Mouse (Mus musculus) kidney, postnatal 14 days (tissue): Measurements from ENCODE around the gene Colgalt2.
"Not testable (repeated sequence)": the region's sequence is repeated elsewhere in the genome, so short reads cannot be mapped to it uniquely, and the experiment has no call there.

Experiments used
- DNase-seq: peaks from one replicate; pipeline ENCODE4 v3.0.0; 2022; ENCODE audit warnings: mixed read lengths

Gene Colgalt2

GRCm38 (mm10) chr1:152417602-152418001 lies 18.0 kb downstream of the Colgalt2 start:
- DNase-seq, result peak; percentile 45

GRCm38 (mm10) chr1:152422295-152422694 lies 22.7 kb downstream of the Colgalt2 start:
- DNase-seq, result no peak

GRCm38 (mm10) chr1:152423052-152423451 lies 23.4 kb downstream of the Colgalt2 start:
- no peak for DNase-seq

GRCm38 (mm10) chr1:152427912-152428581 lies 28.4 kb downstream of the Colgalt2 start:
- no peak for DNase-seq

DNA sequence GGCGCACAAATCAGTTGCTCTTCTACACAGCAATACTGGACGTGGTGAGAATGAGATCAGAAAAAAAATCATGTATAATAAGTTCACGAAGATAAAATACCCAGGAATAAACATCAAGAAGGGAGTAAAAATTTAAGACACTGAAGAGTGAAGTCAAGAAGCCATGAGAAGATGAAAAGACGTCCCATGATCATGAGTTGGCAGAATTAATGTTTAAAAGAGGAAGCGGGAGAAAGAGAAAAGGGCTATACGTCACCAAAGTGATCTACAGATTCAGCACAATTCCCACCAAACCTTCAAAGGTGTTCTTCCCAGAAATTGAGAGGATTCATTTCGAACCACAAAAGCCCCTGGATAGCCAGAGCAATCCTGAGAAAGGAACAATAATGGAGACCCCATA lies 30.2 kb downstream of the Colgalt2 start:
- DNase-seq, result no peak

GRCm38 (mm10) chr1:152434166-152434565 lies 34.5 kb downstream of the Colgalt2 start:
- DNase-seq, result peak; percentile 37

- DNase-seq, result not testable (repeated sequence)
These were observed 37.9 kb downstream of the Colgalt2 start for GRCm38 (mm10) chr1:152437518-152437917.

GRCm38 (mm10) chr1:152439408-152439807 lies 39.8 kb downstream of the Colgalt2 start:
- DNase-seq, result no peak

DNA sequence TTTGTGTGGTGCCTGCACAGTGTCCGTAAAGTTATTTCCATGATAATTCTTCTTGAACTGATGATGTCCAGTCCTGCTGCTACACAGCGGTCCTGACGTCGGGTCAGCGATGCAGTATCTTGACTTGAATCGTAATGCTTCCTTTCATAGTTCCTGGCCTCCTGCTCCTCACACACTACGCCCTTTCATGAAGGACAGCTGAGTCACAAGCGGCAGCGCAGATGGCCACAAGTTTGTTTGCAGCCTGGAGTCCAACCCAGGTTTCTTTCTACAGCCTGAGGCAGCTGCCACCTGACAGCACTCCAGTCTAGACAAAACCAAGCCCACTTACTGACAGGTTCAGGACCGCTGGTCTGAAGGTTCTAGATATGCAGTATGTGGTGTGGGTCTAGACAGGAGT lies 40.2 kb downstream of the Colgalt2 start:
- no peak for DNase-seq

DNA sequence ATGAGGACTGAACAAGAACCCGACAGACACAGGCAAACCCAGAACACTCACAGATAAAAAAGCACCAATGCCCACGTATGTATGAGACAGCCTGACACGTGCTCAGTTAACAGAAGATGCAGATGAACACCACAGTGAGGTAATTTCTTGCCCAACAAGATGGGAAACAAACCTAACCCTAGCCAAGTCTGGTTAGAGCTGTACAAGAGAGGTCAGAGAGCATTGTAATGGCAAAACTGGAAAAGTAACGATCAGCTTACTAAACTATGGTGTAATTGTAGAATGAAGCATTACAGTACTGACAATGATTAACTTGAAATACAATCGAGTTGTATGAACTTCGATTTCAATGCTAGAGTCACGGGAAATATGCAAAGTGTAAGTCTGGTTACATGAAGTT lies 45.0 kb downstream of the Colgalt2 start:
- no peak for DNase-seq

DNA sequence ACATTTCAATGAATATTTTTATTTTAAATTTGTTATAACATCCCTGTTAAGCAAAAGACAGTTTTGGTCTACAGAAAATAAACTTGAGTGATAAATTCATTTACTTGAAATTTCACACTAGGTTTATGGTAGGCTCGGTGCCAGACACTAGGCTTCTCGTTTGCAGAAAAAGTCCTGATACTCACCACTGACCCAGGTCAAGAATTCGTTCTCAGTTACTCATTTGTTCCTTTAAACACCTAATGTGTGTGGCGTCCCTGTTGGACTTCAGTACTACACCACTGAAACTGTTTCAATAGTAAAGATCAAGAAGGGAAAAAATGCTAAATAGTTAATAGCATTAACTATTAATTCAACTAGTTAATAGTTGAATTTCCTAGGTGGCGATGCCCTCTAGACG lies 46.3 kb downstream of the Colgalt2 start:
- DNase-seq, result peak; percentile 60

GRCm38 (mm10) chr1:152454536-152454935 lies 54.9 kb downstream of the Colgalt2 start:
- DNase-seq, result no peak

DNA sequence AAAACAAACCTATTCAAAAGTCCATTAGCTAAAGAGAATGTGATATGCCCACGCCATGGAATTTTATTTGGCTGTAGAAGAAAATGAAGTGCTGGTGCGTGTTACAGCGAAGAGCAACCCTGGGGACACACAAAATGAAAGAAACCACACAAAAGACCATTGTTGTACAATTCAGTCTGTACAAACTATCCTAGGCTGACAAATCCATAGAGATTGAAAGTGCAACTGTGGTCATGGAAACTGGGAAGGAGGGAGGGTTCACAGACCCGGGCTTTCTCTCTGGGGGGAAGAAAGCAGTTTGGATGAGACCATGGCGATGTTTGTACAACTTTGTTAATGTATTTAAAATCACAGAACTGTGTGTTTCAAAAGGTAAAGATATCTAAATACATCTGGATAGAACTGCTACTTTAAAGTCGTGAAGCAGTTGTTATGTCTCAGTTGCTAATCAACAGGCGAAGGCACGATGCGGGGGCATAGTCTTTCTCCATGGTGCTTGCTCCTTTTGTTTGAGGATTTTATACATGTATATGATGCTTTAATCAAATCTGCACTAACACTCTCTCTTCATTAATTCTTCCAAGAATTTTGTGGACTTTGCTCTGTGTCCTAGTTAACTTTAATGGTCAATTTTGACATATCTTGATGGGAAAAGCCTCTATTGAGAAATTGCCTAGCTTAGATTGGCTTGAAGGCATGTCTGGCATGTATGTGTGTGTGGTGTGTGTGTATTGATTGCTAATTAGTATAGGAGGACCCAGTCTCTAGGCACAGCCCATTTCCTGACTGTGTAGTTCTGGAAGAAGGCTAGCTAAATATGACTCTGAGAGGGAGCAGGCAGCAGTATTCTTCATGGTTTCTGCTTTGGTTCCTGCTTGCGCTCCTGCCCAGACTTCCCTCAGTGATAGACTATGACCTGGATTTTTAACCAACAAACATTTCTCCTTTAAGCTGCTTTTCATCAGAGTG lies 55.9 kb downstream of the Colgalt2 start:
- DNase-seq, result no peak

GRCm38 (mm10) chr1:152456266-152456665 lies 56.6 kb downstream of the Colgalt2 start:
- DNase-seq, result no peak

DNA sequence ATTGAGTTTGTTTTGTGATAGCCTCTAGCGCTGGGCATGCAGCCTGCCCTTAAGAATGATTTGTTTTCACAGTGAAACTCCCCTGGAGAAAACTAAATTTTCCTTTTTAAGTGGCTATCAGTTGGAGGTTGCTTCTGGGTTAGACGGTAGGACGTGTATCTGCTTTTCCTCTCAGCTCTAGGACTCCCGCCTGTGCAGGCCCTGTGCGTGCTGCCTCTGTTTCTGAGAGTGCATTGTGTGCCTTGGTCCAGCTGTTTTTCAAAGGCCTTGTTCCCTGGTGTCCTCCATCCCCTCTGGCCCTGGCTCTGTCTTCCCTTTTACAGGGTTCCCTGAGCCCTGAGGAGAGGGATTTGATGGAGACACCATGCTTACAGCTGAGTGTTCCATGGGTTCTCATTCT lies 58.0 kb downstream of the Colgalt2 start:
- DNase-seq, result no peak

DNA sequence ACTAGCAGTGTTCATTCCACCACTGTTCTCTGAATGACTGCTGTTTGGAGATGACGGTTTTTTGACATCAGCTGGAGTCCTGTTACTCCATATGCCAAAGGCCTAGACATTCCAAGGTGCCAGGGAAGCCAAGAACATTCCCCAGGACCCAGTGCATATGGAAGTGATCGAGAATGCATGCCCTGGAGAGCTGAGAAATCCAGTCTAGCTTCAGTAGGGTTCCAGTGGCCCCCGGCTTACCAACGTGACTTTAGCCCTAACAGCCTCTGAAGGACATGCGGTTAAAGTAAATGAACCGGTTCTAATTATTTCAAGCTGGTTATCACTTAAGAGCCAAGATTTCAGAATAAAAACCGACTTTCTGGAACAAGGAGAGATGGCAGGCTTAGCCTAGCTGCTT lies 59.4 kb downstream of the Colgalt2 start:
- no peak for DNase-seq

DNA sequence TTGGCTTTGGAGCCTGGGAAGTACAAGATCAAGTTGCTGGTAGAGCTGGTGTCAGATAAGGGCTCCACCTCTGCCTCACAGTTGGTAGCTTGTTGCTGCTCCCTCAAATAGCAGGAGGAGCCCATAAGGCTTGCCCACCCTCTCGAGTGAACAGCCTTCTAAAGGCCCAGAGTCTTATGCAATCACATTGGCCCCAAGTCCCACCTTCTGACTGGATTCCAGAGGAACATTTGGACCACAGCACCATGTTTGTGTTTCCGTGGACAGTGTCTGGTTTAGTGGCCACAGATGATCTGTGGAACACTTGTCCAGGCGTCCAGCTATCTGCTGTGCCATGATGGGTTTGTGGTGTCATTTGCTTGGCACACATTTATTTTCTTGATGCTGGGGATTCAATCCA lies 61.3 kb downstream of the Colgalt2 start:
- no peak for DNase-seq

DNA sequence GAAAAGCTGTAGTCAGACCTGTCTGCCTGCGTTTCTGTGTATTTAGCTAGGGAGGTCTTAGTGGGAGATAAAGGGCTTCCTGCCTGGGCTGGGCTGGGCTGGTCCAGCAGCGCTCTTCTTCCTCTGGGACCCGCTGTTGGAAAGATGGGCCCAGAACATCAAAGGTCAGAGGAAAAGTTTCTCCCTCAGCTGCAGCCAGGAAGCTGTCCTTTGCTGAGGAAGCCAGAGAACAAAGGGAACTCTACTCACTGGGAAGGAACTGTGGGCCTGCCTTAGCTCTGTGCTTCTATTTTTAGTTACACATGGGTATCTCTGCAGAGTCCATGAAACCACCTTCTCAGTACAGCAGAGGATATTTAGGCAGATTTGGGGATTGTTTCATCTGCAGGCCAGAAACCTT lies 62.2 kb downstream of the Colgalt2 start:
- DNase-seq, result peak; percentile 64

DNA sequence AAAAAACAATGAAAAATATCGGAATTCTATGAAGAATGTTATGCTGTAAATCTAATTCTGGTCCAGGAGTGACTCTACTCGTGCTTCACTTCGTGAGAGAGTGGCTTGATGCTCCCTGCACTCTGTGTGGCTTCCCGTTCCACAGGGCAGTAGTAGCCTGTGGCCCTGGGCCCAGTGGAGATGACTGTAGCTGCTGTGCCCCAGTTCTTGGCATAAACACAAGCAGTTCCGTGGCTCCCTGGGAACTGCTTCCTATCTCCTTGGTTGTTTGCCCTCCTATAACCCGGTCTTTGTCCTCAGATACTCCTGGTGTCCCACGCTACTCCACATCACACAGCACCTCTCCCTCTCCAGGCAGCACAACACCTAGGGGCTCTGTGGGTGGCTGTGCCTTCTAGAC lies 62.7 kb downstream of the Colgalt2 start:
- DNase-seq, result peak; percentile 34

GRCm38 (mm10) chr1:152466280-152466679 lies 66.7 kb downstream of the Colgalt2 start:
- peak; percentile 41 for DNase-seq

GRCm38 (mm10) chr1:152468443-152468842 lies 68.8 kb downstream of the Colgalt2 start:
- no peak for DNase-seq

- no peak for DNase-seq
These were observed 76.5 kb downstream of the Colgalt2 start for GRCm38 (mm10) chr1:152476126-152476525.

GRCm38 (mm10) chr1:152490842-152491241 lies 91.2 kb downstream of the Colgalt2 start:
- DNase-seq, result peak; percentile 52

DNA sequence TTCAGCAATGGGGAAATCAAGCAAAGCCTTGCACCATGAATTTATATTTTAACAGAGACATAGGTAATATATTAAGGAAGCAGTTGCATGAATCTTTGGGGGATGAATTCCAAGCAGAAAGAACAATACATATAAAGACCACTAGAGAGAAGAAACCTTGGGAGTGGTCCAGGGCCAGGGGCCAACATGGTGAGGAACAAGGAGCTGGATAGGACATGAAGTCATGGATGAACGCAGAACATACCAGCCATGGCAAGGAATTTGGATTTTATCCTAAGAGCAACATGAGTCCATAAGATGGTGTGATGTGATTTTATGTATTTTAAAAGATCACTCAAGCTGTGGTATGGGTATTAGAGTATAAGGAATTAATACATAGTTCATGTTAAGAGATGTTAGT lies 92.6 kb downstream of the Colgalt2 start:
- no peak for DNase-seq
